Mouse (Mus musculus) embryonic facial prominence, embryonic 11.5 days (tissue): Measurements from ENCODE around the gene Enpp7. TPM values are rescaled to one million over a fixed set of nuclear protein-coding genes. Genes with fewer than 3 reads are reported as not detected.

Experiments
- ATAC-seq: fragments of 200-750 bp; cut with Nextera tagmentation; replicated peaks from 2 replicates; pipeline ENCODE4 v1.8.0; 2017; ENCODE audit warnings: low read depth; ENCODE audit not compliant: insufficient number of reproducible peaks, low FRiP score, low TSS enrichment
- DNase-seq: peaks from one replicate; pipeline ENCODE4 v3.0.0-alpha.2; 2015; ENCODE audit warnings: low spot score
- H3K27ac ChIP-seq: fragments of 300-500 bp; sonication (generic); replicated peaks from 2 replicates; pipeline ENCODE4 v1.5.1; 2014; ENCODE audit warnings: mild to moderate bottlenecking, low read depth, low read length, control low read depth
- H3K27me3 ChIP-seq: fragments of 300-500 bp; sonication (generic); 2 replicates; pipeline ENCODE4 v1.6.1; 2014; ENCODE audit warnings: mild to moderate bottlenecking, low read length, moderate library complexity, mixed read lengths; ENCODE audit not compliant: control insufficient read depth, insufficient read depth
- H3K36me3 ChIP-seq: fragments of 300-500 bp; sonication (generic); replicated peaks from 2 replicates; pipeline ENCODE4 v1.6.1; 2014; ENCODE audit warnings: low read depth, mild to moderate bottlenecking, low read length, moderate library complexity, mixed read lengths; ENCODE audit not compliant: control insufficient read depth, insufficient read depth
- H3K4me1 ChIP-seq: fragments of 300-500 bp; sonication (generic); 2 replicates; pipeline ENCODE4 v1.6.1; 2014; ENCODE audit warnings: low read length, mixed read lengths; ENCODE audit not compliant: control insufficient read depth, insufficient read depth
- H3K4me2 ChIP-seq: fragments of 300-500 bp; sonication (generic); 2 replicates; pipeline ENCODE4 v1.6.1; 2014; ENCODE audit warnings: low read depth, mild to moderate bottlenecking, control low read depth, low read length, moderate library complexity
- H3K4me3 ChIP-seq: fragments of 300-500 bp; sonication (generic); 2 replicates; pipeline ENCODE4 v1.5.1; 2014; ENCODE audit warnings: low read depth, low read length, control low read depth
- H3K9ac ChIP-seq: fragments of 300-500 bp; sonication (generic); replicated peaks from 2 replicates; pipeline ENCODE4 v1.6.1; 2014; ENCODE audit warnings: mild to moderate bottlenecking, control low read depth, low read length
- H3K9me3 ChIP-seq: fragments of 300-500 bp; sonication (generic); replicated peaks from 2 replicates; pipeline ENCODE4 v1.6.1; 2016; ENCODE audit warnings: mild to moderate bottlenecking, low read length, inconsistent platforms, mixed read lengths; ENCODE audit not compliant: control insufficient read depth
- WGBS: fragments of 180-500 bp; shearing (Covaris S2); extraction: QIAGEN DNeasy Blood & Tissue Kit; methylation state at CpG from one replicate; pipeline ENCODE4 v1.1.7; 2014; 5-methylcytosine and 5-hydroxymethylcytosine counted together
- polyA plus RNA-seq: library from polyadenylated mRNA; unstranded; fragments of >200 nt; fragmentation: Nextera tagmentation; extraction: Ambion mirVana; gene quantifications from 2 replicates; pipeline ENCODE4 v1.2.1, GENCODE M21; 2014

Enpp7 gene
- polyA plus RNA-seq, 1 experiment from 2014 or later = not detected

- 0 out of 2 replicates have a peak, but pooled peaks have one; percentile 27 for ATAC-seq
- DNase-seq = peak; percentile 91
- Histone ChIP-seq H3K9me3 (no peaks in the 10 kb centered on the region), H3K4me2 (peak overlapping the region; percentile 41), H3K27ac (no peak overlapping the region), H3K9ac (peak overlapping the region; percentile 25; the same call in 1 of the 2 replicates), H3K27me3 (peaks cover 25% of the 10 kb centered on the region), H3K36me3 (peaks cover 11% of the 10 kb centered on the region; the same call in 1 of the 2 replicates), H3K4me3 (peak overlapping the region; percentile 13; the same call in 1 of the 2 replicates), H3K4me1 (peaks cover 3% of the 10 kb centered on the region; the same call in 1 of the 2 replicates)
- WGBS = under 1% methylated on average over 26 of the region's 26 CpGs
Measured at GRCm38 (mm10) chr11:119033874-119034558, 46.0 kb downstream of the Enpp7 start.

DNA sequence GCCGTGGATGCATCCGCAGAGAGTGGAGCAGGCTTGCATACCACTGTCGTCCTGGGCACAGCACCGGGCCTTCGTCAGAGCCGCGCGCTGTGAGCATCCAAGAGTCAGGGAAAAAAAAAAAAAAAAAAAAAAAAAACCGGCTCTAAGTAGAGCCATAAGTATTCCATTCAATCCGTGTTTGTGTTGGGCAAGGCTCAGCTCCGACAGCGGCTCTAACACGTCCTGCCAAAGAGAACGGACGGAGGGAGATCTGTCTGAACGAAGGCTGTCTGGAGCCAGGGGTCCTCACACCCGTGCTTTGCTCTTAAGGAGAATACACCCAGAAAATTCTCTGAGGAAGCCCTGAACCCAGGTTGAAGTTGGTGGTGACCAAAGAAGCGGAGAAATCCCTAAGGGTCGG is 46.6 kb downstream of the Enpp7 start:
- H3K4me1 ChIP-seq = peaks cover 5% of the 10 kb centered on the region; the same call in 1 of the 2 replicates
- H3K9ac ChIP-seq = peak overlapping the region; percentile 25; the same call in 1 of the 2 replicates
- peaks cover 7% of the 10 kb centered on the region; the same call in 1 of the 2 replicates for H3K36me3 ChIP-seq
- H3K9me3 ChIP-seq = no peaks in the 10 kb centered on the region
- H3K27ac ChIP-seq = no peak overlapping the region
- H3K4me2 ChIP-seq = peak overlapping the region; percentile 41
- DNase-seq (no peak), ATAC-seq (no peak)
- H3K27me3 ChIP-seq = peaks cover 27% of the 10 kb centered on the region
- WGBS = 1% methylated on average over 19 of the region's 19 CpGs
- H3K4me3 ChIP-seq = peak overlapping the region; percentile 13; the same call in 1 of the 2 replicates

DNA sequence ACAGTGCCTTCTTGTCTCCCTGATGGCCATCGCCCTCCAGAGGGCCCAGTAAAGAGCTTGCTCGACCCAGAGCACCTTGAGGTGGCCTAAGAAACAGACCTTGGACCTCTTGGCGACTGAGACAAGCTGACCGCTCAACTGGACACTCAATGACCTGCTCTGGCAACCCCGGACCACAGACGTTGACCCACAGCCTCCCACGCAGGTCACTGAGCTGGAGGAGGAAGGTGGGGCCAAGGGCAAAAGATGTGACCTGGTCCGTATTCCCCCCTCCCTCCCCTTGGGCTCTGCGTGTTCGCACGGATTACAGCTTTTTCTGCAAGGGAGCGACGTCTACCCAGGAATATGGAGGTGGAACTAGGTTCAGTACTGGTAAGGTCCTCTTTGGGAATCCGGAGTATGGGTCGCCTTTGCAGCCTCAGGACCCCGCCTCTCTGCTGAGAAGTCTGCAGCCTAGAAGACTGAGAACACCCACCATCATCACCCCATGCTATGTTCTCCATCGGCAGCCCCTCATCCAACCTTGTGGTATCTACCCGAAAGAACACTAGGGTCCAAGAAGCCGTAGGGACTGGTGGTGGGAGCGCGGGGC is 47.2 kb downstream of the Enpp7 start:
- ATAC-seq (no peak), DNase-seq (no peak)
- H3K27ac ChIP-seq = no peak overlapping the region
- 1% methylated on average over 21 of the region's 21 CpGs for WGBS
- H3K9me3 ChIP-seq = no peaks in the 10 kb centered on the region
- peaks cover 5% of the 10 kb centered on the region; the same call in 1 of the 2 replicates for H3K36me3 ChIP-seq
- peaks cover 6% of the 10 kb centered on the region; the same call in 1 of the 2 replicates for H3K4me1 ChIP-seq
- no peak overlapping the region for H3K4me2 ChIP-seq
- H3K4me3 ChIP-seq = 0 out of 2 replicates have a peak overlapping the region, but pooled peaks have one; percentile 1
- peaks cover 27% of the 10 kb centered on the region for H3K27me3 ChIP-seq
- peak overlapping the region; percentile 9 for H3K9ac ChIP-seq

GRCm38 (mm10) chr11:119035686-119036165 is 47.7 kb downstream of the Enpp7 start:
- peak overlapping the region; percentile 9; the same call in 1 of the 2 replicates for H3K9ac ChIP-seq
- H3K27ac ChIP-seq = no peak overlapping the region
- H3K27me3 ChIP-seq = peaks cover 27% of the 10 kb centered on the region
- peaks cover 2% of the 10 kb centered on the region; the same call in 1 of the 2 replicates for H3K36me3 ChIP-seq
- no peak overlapping the region for H3K4me2 ChIP-seq
- no peaks in the 10 kb centered on the region for H3K9me3 ChIP-seq
- peaks cover 6% of the 10 kb centered on the region; the same call in 1 of the 2 replicates for H3K4me1 ChIP-seq
- 0 out of 2 replicates have a peak overlapping the region, but pooled peaks have one; percentile 1 for H3K4me3 ChIP-seq
- peak; percentile 38 for DNase-seq
- WGBS = 1% methylated on average over 21 of the region's 21 CpGs
- ATAC-seq = no peak

DNA sequence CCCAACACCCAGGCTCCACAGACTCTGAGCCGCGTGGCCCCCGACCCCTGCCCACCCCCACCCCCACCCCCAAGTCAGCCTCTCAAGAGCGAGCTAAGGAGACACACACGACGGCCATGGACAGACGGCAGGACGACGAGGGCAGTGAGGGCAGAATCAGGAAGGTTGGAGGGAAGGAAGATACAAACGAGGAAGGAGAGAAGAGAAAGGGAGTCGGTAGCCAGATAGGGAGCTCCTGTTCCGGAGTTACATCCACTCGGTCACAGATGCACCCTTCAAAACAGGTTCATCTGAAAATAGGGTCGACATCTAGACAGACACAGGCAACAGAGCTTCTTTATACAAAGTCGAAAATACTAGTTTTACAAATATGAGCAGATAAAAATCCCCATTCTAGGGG is 48.5 kb downstream of the Enpp7 start:
- DNase-seq = no peak

DNA sequence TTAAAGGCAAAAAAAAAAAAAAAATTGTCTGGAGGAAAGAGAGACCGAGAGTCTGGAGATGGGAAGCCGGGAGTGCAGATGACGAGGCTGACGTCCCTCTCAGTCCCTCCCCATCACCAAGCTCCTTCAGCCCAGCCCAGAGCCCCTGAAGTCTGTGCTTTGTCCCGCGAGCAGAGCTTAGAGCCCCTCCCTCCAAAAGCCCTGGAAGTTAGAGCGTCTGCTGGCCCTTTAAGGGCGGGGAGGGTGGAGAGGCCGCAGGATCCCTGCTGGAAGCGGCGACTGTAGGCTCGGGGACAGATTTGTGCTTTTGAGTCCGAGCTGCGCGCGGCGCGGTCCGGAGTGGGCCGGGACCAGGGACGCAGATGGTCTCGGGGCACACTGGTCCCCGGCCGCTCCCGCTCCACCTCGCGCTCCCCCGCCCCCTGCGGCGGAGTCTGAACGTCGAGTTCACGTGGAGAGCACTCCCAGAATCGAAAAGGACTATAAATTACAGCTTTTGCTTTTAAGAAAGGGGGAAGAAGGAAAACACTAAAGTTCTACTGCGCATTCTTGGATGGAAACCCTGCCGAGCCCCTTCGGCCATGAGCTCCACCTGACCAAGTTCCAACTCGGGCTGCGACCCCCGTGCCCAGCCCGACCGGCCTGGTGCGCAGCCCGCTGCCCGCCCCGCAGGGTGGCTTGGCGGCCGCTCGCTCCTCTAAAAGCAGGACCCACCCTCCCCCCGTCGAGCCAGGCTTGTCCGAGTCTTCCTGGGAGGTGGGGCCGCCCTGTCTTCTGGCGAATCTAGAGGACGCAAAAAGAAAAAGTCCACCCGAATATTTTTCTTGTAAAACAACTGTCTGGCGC is 49.2 kb downstream of the Enpp7 start:
- Histone ChIP-seq H3K9me3 (no peaks in the 10 kb centered on the region), H3K4me1 (peaks cover 11% of the 10 kb centered on the region), H3K9ac (peak overlapping the region; percentile 52), H3K27ac (no peak overlapping the region), H3K27me3 (peaks cover 32% of the 10 kb centered on the region), H3K4me2 (peak overlapping the region; percentile 80), H3K4me3 (peak overlapping the region; percentile 44), H3K36me3 (no peaks in the 10 kb centered on the region; the same call in 1 of the 2 replicates)
- WGBS = under 1% methylated on average over 57 of the region's 57 CpGs
- ATAC-seq (no peak), DNase-seq (peak; percentile 59)

More for the DNA sequence above, 48.5 kb downstream of the Enpp7 start:
- Histone ChIP-seq H3K4me2 (no peak overlapping the region), H3K9ac (no peak overlapping the region), H3K27me3 (peaks cover 27% of the 10 kb centered on the region), H3K27ac (no peak overlapping the region), H3K9me3 (no peaks in the 10 kb centered on the region), H3K4me1 (peaks cover 6% of the 10 kb centered on the region; the same call in 1 of the 2 replicates), H3K36me3 (no peaks in the 10 kb centered on the region; the same call in 1 of the 2 replicates), H3K4me3 (no peak overlapping the region)
- WGBS = 1% methylated on average over 15 of the region's 15 CpGs
- ATAC-seq = no peak

GRCm38 (mm10) chr11:119037780-119038401 is 49.9 kb downstream of the Enpp7 start:
- Histone ChIP-seq H3K9ac (no peak overlapping the region; the same call in 1 of the 2 replicates), H3K27ac (no peak overlapping the region), H3K4me2 (peak overlapping the region; percentile 80), H3K27me3 (peaks cover 32% of the 10 kb centered on the region), H3K4me1 (peaks cover 11% of the 10 kb centered on the region), H3K4me3 (peak overlapping the region; percentile 44; the same call in 1 of the 2 replicates), H3K9me3 (no peaks in the 10 kb centered on the region), H3K36me3 (no peaks in the 10 kb centered on the region; the same call in 1 of the 2 replicates)
- DNase-seq (peak; percentile 65), ATAC-seq (no peak)
- WGBS = 1% methylated on average over 18 of the region's 18 CpGs
